Mouse (Mus musculus) forelimb bud, embryonic 11.5 days (tissue): ENCODE results near the gene Zscan22.
A peak's percentile ranks its signal among the peaks of the same experiment; 100 is the strongest.
"Not testable (repeated sequence)": the region's sequence is repeated elsewhere in the genome, so short reads cannot be mapped to it uniquely, and the experiment has no call there.

Experiments
- DNase-seq: peaks from one replicate; pipeline ENCODE4 v3.0.0-alpha.2; 2012; ENCODE audit warnings: low read depth, low spot score

Gene Zscan22

DNA sequence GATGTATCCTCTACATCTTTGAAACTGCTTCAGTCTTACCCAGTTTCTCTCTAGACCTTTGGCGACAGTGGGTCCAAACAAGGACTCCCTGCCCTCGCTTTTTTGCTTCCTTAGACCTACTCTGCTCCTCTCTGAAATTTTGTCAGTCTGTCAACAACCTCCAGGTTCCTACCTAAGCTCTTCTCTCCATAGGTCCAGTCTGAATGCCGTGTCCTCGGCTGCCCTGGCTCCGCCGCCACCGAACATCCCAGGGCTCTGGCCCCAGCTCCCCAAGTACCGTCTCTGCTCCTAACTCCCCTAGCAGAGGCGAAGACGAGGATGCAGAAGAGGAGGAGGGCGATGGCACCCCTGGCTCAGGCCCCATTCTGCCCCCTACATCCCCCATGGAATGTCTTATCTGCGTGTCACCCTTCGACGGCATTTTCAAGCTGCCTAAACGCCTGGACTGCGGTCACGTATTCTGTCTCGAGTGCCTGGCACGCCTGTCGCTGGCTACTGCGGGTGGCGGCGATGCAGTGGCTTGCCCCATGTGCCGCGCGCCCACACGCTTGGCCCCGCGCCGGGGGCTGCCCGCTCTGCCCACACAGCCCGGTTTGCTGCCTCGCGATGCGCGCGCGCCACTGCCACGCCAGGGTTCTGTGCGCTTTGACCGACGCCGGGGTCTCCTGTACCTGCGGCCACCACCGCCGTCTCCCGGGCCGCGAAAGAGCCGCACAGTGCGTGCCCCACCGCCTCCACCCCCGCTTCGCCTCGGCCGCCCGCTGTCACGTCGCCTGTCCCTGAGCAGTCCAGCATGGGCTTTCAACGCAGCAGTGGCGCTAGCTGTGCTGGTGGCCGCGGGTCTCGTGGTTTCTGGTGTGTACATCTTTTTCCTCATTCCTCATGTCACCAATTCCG, 30.3 kb downstream of the Zscan22 start:
- peak; percentile 27 for DNase-seq

DNA sequence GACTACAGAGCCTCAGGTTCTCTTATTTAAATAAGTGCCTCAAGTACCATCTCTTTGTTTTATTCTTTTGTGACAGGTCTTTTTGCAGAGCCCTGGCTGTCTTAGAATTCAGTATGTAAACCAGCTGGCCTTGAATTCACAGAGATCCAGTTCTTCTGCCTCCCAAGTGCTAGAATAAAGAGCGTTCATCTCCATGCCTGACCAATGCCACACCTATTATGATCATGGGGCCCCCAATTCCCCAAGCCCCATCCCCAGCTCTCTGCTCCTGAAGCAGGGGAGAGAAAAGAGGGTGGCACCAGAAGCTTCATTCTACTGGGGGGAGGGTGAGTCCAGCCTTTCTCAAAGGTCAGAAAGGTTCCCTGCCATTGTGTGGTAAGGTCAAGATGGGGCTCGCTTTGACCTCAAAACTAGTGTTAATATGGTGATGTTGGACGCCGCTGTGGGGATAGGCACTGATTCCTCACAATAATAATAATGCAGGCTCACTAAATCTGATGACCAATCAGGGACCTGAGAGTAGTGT, 36.1 kb downstream of the Zscan22 start:
- no peak for DNase-seq

DNA sequence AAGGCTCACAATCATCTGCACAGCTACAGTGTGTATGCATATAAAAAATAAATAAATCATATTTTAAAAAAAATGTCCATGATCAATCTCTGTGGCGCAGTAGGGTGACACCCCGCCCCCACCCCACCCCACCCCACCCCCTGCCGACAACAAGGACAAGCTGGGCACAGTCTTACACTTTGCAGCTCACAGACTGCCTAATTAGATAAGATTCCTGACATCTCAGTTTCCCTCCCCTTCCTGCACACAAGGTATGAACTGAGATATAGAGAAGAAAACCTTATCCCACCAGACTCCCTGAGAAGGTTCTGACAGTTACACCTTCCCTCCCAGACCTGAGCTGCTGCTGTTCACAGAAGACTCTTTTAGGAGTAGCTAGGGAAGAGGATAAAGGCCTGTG, 37.2 kb downstream of the Zscan22 start:
- DNase-seq, result no peak

DNA sequence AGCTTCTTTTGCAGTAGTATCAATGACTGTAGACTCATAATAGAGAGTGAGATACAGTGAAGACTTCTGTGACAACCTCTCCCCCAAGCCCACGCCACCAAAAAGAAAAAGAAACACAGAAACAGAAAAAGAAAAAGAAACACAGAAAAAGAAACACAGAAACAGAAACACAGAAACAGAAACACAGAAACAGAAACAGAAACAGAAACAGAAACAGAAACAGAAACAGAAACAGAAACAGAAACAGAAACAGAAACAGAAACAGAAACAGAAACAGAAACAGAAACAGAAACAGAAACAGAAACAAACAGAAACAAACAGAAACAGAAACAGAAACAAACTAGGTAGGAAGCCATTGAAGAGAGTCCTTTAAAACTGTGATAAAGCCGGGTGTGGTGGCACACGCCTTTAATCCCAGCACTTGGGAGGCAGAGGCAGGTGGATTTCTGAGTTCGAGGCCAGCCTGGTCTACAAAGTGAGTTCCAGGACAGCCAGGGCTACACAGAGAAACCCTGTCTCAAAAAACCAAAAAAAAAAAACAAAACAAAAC, 39.7 kb downstream of the Zscan22 start:
- DNase-seq, result not testable (repeated sequence)

DNA sequence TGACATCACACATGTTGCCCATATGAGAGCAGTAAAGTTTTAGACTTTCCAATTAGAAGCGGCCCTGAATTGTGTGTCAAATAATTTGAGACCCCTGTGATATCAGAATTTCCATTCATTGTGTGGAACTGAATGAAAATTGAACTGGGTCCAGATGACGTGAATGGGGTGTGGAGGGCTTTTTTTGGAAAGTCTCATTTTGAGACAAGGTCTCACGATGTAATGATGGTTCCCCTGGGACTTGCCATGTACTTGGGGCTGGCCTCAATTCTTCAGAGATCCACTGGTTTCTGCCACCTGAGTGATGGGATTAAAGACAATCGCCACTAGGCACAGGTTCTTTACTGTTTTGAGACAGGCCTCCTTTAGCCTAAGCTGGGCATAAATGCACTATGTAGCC, 43.0 kb downstream of the Zscan22 start:
- DNase-seq, result no peak

DNA sequence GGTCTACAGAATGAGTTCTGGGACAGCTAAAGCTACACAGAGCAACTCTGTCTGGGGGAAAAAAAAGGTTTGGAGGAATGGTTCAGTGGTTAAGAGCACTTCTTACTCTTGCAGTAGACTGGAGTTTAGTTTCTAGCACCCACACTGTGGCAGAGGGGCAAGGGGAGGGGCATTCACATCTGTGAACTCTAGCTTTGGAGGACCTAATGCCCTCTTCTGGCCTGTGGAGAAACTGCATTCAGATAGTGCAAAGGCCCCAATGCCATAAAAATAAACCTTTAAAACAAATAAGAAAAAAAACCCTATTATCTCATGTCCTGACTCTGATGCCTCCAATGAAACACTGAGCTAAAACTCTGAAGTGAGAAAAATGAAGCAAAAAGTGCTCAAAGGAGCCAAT, 45.9 kb downstream of the Zscan22 start:
- no peak for DNase-seq

DNA sequence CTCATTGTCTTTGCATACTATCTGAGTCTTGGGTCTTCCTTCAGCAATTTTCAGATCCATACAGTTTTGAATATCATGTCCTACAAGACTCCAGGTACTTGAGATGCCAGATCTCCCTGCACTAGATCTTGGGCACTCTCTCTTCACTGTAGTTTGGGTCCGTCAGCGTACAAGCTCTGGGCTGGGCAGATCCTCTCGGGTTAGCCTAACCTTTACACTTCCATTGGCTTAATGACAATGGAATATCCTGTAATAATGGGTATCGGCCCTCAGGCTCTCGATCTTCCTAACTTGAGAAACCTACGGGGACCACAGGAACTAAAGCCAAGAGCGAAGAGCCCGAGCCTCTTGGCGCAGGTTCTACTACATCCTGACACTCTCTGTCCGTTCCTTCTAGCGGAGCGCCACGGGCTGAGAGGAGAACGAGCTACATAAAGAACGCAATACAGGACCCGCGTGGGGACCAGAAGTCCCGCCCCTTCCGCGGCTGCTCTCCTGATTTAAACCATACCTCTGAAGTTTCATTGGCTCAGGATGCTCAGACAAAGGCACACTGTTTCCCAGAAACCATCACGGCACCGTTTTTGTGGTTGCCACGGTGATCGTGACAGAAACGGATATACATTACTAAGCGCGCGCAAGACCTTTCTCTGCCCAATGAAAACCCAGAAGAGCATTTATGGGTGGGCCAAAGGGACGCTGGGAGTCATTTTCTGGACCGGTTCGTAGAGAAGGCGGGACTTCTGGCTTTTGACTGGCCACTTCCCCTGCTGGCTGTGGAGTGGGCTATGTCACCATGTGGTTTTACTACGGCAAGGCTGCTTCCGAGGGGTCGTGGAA, 51.6 kb downstream of the Zscan22 start:
- peak; percentile 95 for DNase-seq

DNA sequence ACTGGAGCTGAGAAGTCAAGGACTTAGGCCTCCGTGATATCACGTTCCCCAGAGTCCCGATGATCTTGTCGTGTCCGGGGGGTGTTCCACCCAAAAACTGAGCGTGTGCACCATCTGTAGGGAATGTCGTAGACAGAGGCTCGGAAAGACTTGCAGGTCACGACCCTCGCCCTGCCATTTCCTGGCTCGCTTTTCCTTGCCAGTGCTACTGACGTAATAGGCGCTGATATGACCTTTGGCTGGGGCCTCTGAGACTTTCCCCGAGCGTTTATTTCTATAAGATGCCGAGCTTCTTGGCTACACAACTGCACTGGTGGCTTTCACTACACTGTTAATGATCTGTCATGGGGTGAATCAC, 52.2 kb downstream of the Zscan22 start:
- no peak for DNase-seq

DNA sequence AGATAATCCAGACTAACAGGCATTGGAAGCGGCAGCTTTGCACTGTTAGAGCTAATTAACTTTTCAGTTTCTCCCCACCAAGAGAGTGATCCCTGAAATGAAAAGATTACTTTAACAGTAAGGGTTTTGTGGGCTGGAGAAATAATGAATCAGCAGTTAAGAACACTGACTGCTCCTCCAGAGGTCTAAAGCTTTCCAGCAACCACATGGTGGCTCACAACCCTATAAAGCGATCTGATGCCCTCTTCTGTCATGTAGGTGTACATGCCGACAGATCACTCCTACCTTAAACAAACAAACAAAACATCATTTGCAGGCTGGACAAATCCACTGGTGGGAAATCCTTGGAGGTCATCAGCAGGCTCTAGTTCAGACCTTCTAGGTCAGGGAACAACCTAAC, 57.3 kb downstream of the Zscan22 start:
- no peak for DNase-seq

DNA sequence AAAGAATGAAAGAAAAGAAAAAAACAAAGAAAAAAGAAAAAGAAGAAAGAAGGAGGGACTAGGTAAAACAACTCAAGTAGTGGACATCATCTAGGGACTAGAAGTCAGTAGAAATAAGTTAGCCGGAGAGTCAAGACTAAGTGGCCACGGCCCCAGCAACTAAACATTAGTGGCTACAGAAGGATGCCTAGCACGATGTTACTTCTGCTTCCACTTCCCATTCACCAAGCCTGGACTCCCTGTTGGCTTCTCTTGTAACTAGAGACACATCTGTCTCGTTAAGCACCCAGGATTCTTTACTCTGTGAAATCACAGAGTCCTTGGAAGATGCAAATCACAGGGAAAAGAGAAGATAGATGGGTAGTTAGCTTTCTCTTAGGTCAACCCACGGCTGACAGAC, 59.9 kb downstream of the Zscan22 start:
- DNase-seq, result no peak
